Mouse (Mus musculus): Measurements from ENCODE around the gene Mypn.

Gene Mypn

GRCm38 (mm10) chr10:63154726-63155125, 49.0 kb downstream of the Mypn start:
- no peak for DNase-seq (ENCODE audit: low read depth)

GRCm38 (mm10) chr10:63154226-63154625, 49.5 kb downstream of the Mypn start:
- DNase-seq (ENCODE audit: low read depth): no peak

- DNase-seq (ENCODE audit: low read depth): peak; percentile 84
These were observed 50.2 kb downstream of the Mypn start for GRCm38 (mm10) chr10:63153563-63153962.

- no peak for DNase-seq (ENCODE audit: low read depth)
These were observed 51.4 kb downstream of the Mypn start for GRCm38 (mm10) chr10:63152358-63152757.

- DNase-seq (ENCODE audit: low read depth): no peak
These were observed 61.1 kb downstream of the Mypn start for GRCm38 (mm10) chr10:63142660-63143059.

- no peak for DNase-seq (ENCODE audit: low read depth)
These were observed 67.3 kb downstream of the Mypn start for GRCm38 (mm10) chr10:63136436-63136835.

GRCm38 (mm10) chr10:63135680-63136079, 68.1 kb downstream of the Mypn start:
- no peak for DNase-seq (ENCODE audit: low read depth)

- DNase-seq (ENCODE audit: low read depth): no peak
These were observed 70.4 kb downstream of the Mypn start for GRCm38 (mm10) chr10:63133326-63133725.

GRCm38 (mm10) chr10:63132356-63132755, 71.4 kb downstream of the Mypn start:
- no peak for DNase-seq (ENCODE audit: low read depth)

- no peak for DNase-seq (ENCODE audit: low read depth)
These were observed 73.3 kb downstream of the Mypn start for GRCm38 (mm10) chr10:63130500-63130899.

GRCm38 (mm10) chr10:63128256-63128655, 75.5 kb downstream of the Mypn start:
- DNase-seq (ENCODE audit: low read depth): no peak

- no peak for DNase-seq (ENCODE audit: low read depth)
These were observed 76.6 kb downstream of the Mypn start for GRCm38 (mm10) chr10:63127156-63127555.

GRCm38 (mm10) chr10:63126116-63126515, 77.6 kb downstream of the Mypn start:
- DNase-seq (ENCODE audit: low read depth): no peak

- DNase-seq (ENCODE audit: low read depth): no peak
These were observed 78.4 kb downstream of the Mypn start for GRCm38 (mm10) chr10:63125343-63125742.

GRCm38 (mm10) chr10:63124016-63124415, 79.7 kb downstream of the Mypn start:
- no peak for DNase-seq (ENCODE audit: low read depth)

- no peak for DNase-seq (ENCODE audit: low read depth)
These were observed 80.6 kb downstream of the Mypn start for GRCm38 (mm10) chr10:63123141-63123540.

- DNase-seq (ENCODE audit: low read depth): no peak
These were observed 81.2 kb downstream of the Mypn start for GRCm38 (mm10) chr10:63122516-63122915.

GRCm38 (mm10) chr10:63121961-63122360, 81.8 kb downstream of the Mypn start:
- no peak for DNase-seq (ENCODE audit: low read depth)

GRCm38 (mm10) chr10:63119916-63120315, 83.8 kb downstream of the Mypn start:
- DNase-seq (ENCODE audit: low read depth): no peak

- no peak for DNase-seq (ENCODE audit: low read depth)
These were observed 86.2 kb downstream of the Mypn start for GRCm38 (mm10) chr10:63117583-63117982.

GRCm38 (mm10) chr10:63116376-63116775, 87.4 kb downstream of the Mypn start:
- DNase-seq (ENCODE audit: low read depth): no peak

GRCm38 (mm10) chr10:63115881-63116280, 87.9 kb downstream of the Mypn start:
- DNase-seq (ENCODE audit: low read depth): no peak

- no peak for DNase-seq (ENCODE audit: low read depth)
These were observed 89.9 kb downstream of the Mypn start for GRCm38 (mm10) chr10:63113716-63114360.

- peak; percentile 74 for DNase-seq (ENCODE audit: low read depth)
These were observed 90.6 kb downstream of the Mypn start for GRCm38 (mm10) chr10:63113027-63113604.

Measured in naive thymus-derived CD4-positive, alpha-beta T cell, adult 2 months (primary cell).